Mouse (Mus musculus) intestine, embryonic 16.5 days (tissue): ENCODE results near the gene Slc4a1ap. TPM values are rescaled to one million over a fixed set of nuclear protein-coding genes. Genes with fewer than 3 reads are reported as not detected.
"Not testable (repeated sequence)": the region's sequence is repeated elsewhere in the genome, so short reads cannot be mapped to it uniquely, and the experiment has no call there.

ENCODE experiments used
- ATAC-seq: fragments of 200-750 bp; cut with Nextera tagmentation; 2 replicates; pipeline ENCODE4 v1.8.0; 2017; ENCODE audit warnings: moderate TSS enrichment, moderate library complexity
- H3K27ac ChIP-seq: fragments of 300-500 bp; sonication (generic); 2 replicates; pipeline ENCODE4 v1.5.1; 2014; ENCODE audit warnings: mild to moderate bottlenecking, low read length
- H3K27me3 ChIP-seq: fragments of 300-500 bp; sonication (generic); replicated peaks from 2 replicates; pipeline ENCODE4 v1.6.1; 2014; ENCODE audit warnings: low read length, control low read depth, mixed read lengths; ENCODE audit not compliant: control insufficient read depth, insufficient read depth
- H3K36me3 ChIP-seq: fragments of 300-500 bp; sonication (generic); 2 replicates; pipeline ENCODE4 v1.6.1; 2014; ENCODE audit warnings: low read length, control low read depth; ENCODE audit not compliant: control insufficient read depth, insufficient read depth
- H3K4me1 ChIP-seq: fragments of 300-500 bp; sonication (generic); 2 replicates; pipeline ENCODE4 v1.6.1; 2014; ENCODE audit warnings: low read length, control low read depth, mixed read lengths; ENCODE audit not compliant: control insufficient read depth, insufficient read depth
- H3K4me2 ChIP-seq: fragments of 300-500 bp; sonication (generic); 2 replicates; pipeline ENCODE4 v1.6.1; 2014; ENCODE audit warnings: low read depth, low read length, control low read depth
- H3K4me3 ChIP-seq: fragments of 300-500 bp; sonication (generic); 2 replicates; pipeline ENCODE4 v1.5.1; 2014; ENCODE audit warnings: mild to moderate bottlenecking, low read length
- H3K9ac ChIP-seq: fragments of 300-500 bp; sonication (generic); 2 replicates; pipeline ENCODE4 v1.6.1; 2014; ENCODE audit warnings: low read depth, low read length
- H3K9me3 ChIP-seq: fragments of 300-500 bp; sonication (generic); 2 replicates; pipeline ENCODE4 v1.6.1; 2016; ENCODE audit warnings: low read length, control low read depth; ENCODE audit not compliant: control insufficient read depth
- WGBS: fragments of 180-500 bp; shearing (Covaris S2); extraction: QIAGEN DNeasy Blood & Tissue Kit; methylation state at CpG from one replicate; pipeline ENCODE4 v1.1.7; 2014; 5-methylcytosine and 5-hydroxymethylcytosine counted together
- polyA plus RNA-seq: library from polyadenylated mRNA; unstranded; fragments of >200 nt; fragmentation: Nextera tagmentation; extraction: Ambion mirVana; gene quantifications from 2 replicates; pipeline ENCODE4 v1.2.1, GENCODE M21; 2015

Gene Slc4a1ap
- polyA plus RNA-seq, 1 experiment from 2014 or later: 25.0 TPM

DNA sequence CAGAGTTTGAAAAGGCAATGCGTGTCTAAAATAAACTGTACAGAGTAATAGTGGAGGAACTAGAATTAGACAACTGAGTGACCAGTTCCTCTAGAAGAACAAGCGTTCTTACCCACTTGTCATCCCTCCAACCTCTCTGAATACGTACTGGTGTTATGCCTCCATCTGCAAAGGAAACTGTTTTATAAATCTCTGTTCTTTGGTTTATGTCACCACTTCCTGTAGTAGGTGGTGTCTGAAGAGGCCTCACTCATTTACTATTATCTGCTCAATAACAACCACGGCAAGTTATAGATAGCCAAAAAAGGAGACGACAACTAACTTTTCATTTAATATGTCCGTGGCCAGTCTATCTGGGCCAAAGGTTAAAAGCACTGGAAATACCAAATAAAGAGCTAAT lies 6.2 kb upstream of the Slc4a1ap start:
- H3K27me3 ChIP-seq: no peaks in the 10 kb centered on the region
- peaks cover 4% of the 10 kb centered on the region; the same call in 1 of the 2 replicates for H3K36me3 ChIP-seq
- WGBS: 85% methylated on average over 6 of the region's 6 CpGs
- H3K9me3 ChIP-seq: no peaks in the 10 kb centered on the region
- no peak for ATAC-seq
- no peak overlapping the region for H3K9ac ChIP-seq
- H3K27ac ChIP-seq: no peak overlapping the region
- H3K4me1 ChIP-seq: no peaks in the 10 kb centered on the region; the same call in 1 of the 2 replicates
- no peak overlapping the region for H3K4me2 ChIP-seq
- no peak overlapping the region for H3K4me3 ChIP-seq

DNA sequence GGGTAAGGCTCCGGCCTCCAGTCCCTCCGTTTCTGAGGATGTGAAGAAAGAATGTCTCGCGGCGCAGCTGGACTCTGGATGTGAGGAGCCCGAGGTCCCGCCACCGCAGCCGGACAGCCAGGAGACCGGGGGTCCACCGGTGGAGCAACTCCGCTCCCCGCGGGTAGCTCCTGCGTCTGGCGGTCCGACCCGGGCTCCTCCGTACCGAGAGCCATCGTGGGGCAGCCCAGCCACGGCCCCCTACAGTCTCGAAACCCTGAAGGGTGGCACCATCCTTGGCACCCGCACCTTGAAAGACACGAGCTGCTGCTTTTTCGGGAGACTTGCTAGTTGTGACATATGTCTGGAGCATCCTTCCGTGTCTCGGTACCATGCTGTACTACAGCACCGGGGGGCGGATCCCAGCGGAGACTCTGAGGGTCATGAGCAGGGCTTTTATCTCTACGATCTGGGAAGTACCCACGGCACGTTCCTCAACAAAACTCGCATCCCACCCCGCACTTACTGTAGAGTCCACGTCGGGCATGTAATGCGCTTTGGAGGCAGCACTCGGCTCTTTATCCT lies 404 bp downstream of the Slc4a1ap start:
- H3K27ac ChIP-seq: peak overlapping the region; percentile 90
- ATAC-seq: peak; percentile 49
- H3K27me3 ChIP-seq: no peaks in the 10 kb centered on the region
- H3K4me2 ChIP-seq: peak overlapping the region; percentile 90
- no peaks in the 10 kb centered on the region for H3K9me3 ChIP-seq
- peak overlapping the region; percentile 99 for H3K4me3 ChIP-seq
- 2% methylated on average over 40 of the region's 40 CpGs for WGBS
- peaks cover 8% of the 10 kb centered on the region for H3K36me3 ChIP-seq
- H3K9ac ChIP-seq: peak overlapping the region; percentile 92
- H3K4me1 ChIP-seq: peaks cover 9% of the 10 kb centered on the region

GRCm38 (mm10) chr5:31527707-31528106 lies 912 bp downstream of the Slc4a1ap start, which contains the start of gene Supt7l:
TSS of gene Supt7l (minus strand) at chr5:31527807.
- not testable (repeated sequence) for H3K36me3 ChIP-seq, H3K27me3 ChIP-seq
- 80% methylated on average over 11 of the region's 11 CpGs for WGBS

DNA sequence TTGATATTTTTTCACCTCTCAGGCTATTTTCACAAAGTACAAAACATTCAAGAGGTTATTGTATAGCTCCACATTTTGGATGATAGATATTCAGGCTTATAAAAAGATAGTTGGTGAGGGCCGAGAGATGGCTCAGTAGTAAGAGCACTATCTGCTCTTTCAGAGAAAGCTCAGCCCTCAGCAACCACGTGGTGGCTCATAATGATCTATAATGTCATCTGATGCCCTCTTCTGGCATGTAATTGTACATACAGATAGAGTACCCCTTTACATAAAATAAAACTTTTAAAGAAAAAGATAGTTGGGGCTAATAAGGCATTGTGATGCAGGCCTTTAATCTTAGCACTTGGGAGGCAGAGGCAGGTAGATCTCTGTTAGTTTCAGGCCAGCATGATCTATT lies 1.8 kb downstream of the Slc4a1ap start:
- no peak for ATAC-seq
- Histone ChIP-seq H3K27me3 (no peaks in the 10 kb centered on the region), H3K4me2 (no peak overlapping the region), H3K4me1 (peaks cover 9% of the 10 kb centered on the region), H3K36me3 (peaks cover 5% of the 10 kb centered on the region; the same call in 1 of the 2 replicates), H3K9me3 (no peaks in the 10 kb centered on the region), H3K9ac (no peak overlapping the region), H3K4me3 (no peak overlapping the region), H3K27ac (no peak overlapping the region)
- WGBS: 46% methylated on average over 2 of the region's 2 CpGs

More at GRCm38 (mm10) chr5:31527707-31528106, 912 bp downstream of the Slc4a1ap start, which contains the start of gene Supt7l:
- peak within 1 kb of the TSS; percentile 92 for H3K9ac ChIP-seq
- H3K4me1 ChIP-seq, H3K9me3 ChIP-seq, ATAC-seq: not testable (repeated sequence)
- peak within 1 kb of the TSS; percentile 90 for H3K27ac ChIP-seq
- H3K4me3 ChIP-seq: peak within 1 kb of the TSS; percentile 99
- peak within 1 kb of the TSS; percentile 90 for H3K4me2 ChIP-seq

DNA sequence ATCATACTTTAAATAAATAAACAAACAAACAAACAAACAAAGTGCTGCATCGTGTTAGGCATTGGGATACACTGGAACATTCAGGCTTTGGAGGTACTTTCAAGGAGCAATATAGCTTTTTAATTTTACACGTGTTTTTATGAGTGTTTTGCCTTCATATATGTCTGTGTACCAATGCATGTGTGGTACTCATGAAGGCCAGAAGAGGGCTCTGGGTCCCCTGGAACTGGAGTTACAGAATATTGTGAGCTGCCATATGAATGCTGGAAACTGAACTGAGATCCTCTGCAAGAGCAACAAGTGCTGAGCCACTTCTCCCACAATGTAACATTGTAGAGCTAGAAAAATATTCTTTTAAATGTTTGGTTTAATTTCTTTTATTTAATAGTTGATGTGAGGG lies 8.4 kb downstream of the Slc4a1ap start:
- 89% methylated on average over 2 of the region's 2 CpGs for WGBS
- Histone ChIP-seq H3K4me1 (no peaks in the 10 kb centered on the region), H3K27ac (no peak overlapping the region), H3K9ac (no peak overlapping the region), H3K27me3 (no peaks in the 10 kb centered on the region), H3K4me3 (no peak overlapping the region), H3K9me3 (no peaks in the 10 kb centered on the region), H3K4me2 (no peak overlapping the region), H3K36me3 (peaks cover 10% of the 10 kb centered on the region)
- ATAC-seq: no peak

DNA sequence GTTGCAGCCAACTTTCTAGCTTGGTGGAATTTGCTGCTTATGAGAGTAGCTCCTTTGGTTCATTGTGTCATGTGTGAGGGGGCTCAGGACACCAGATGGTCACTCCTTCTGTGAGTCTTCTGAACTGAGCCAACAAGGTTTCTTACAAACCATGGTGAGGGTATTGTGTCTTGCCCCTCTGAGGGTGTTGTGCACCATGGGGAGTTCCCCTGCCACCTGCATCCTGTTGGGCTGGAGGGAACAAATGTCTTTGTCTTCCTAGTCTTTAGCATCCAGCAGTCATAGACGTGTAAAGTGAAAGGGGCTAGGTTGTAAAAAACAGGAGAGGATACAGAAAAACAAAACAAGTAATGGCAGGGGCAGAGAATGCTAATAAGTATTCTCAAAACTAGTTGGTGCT lies 32.6 kb downstream of the Slc4a1ap start:
- Histone ChIP-seq H3K27me3 (no peaks in the 10 kb centered on the region), H3K4me2 (no peak overlapping the region), H3K4me3 (no peak overlapping the region), H3K27ac (no peak overlapping the region), H3K4me1 (peaks cover 6% of the 10 kb centered on the region; the same call in 1 of the 2 replicates), H3K9ac (no peak overlapping the region), H3K9me3 (no peaks in the 10 kb centered on the region), H3K36me3 (0 out of 2 replicates have a peak, but pooled peaks cover 5% of the 10 kb centered on the region)
- whole genome bisulfite sequencing: 60% methylated on average over 1 of the region's 1 CpGs
- ATAC-seq: no peak

DNA sequence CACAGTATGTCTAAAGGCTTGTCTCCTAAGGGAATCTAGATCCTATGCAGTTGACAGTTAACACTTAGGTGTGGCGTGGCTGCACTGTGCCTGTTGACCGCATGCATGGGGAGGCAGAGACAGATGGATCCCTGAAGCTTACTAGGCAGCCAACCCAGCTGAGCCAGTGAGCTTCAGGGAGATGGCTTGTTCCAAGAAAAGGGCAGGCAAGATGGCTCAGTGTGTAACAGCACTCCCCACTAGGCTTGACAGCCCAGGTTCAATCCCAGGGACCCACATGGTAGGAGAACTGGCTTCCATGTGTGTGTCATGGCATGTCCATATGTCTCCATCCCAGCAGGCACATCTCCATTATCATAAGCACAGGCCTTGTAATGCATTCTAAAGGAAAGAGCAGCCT lies 33.6 kb downstream of the Slc4a1ap start:
- Histone ChIP-seq H3K4me1 (peaks cover 6% of the 10 kb centered on the region; the same call in 1 of the 2 replicates), H3K9me3 (no peaks in the 10 kb centered on the region), H3K4me2 (no peak overlapping the region), H3K36me3 (0 out of 2 replicates have a peak, but pooled peaks cover 5% of the 10 kb centered on the region), H3K4me3 (no peak overlapping the region), H3K27me3 (no peaks in the 10 kb centered on the region), H3K27ac (no peak overlapping the region), H3K9ac (no peak overlapping the region)
- WGBS: 96% methylated on average over 2 of the region's 2 CpGs
- ATAC-seq: no peak

DNA sequence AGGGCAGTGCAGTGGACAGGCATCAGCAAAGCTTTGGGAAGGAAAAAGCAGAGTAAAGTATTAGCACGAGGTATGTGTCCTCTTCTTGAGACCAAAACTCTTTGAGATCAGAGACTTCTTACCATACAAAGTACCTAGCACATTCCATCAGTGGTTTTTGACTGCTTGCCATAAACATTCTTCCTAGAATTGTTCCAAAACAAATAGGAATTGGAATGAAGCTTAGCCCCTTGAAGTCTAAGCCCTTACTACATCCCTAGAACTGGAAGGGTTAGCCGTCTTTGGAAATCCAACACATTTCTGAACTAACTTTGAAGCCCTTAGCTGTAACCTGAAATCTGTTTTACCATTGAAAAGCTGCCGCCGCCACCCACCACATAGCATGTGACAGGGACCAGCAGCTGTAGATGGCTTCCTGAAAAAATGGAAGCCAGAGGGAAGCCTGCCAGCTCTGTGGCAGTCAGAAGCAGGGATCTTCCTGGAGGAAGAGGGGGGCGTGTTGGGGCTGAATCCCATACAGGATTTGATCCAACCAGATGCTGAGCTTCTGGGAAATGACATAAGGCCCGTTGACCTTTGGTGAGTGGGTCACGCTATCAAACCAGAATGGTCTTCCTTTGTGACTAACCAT lies 35.4 kb downstream of the Slc4a1ap start:
- no peak for ATAC-seq
- Histone ChIP-seq H3K27ac (peak overlapping the region; percentile 2; the same call in 1 of the 2 replicates), H3K4me1 (peaks cover 6% of the 10 kb centered on the region; the same call in 1 of the 2 replicates), H3K36me3 (no peaks in the 10 kb centered on the region), H3K27me3 (no peaks in the 10 kb centered on the region), H3K4me2 (no peak overlapping the region), H3K9me3 (no peaks in the 10 kb centered on the region), H3K9ac (no peak overlapping the region), H3K4me3 (no peak overlapping the region)
- WGBS: 79% methylated on average over 7 of the region's 7 CpGs

GRCm38 (mm10) chr5:31563496-31563895 lies 36.7 kb downstream of the Slc4a1ap start:
- Histone ChIP-seq H3K9me3 (no peaks in the 10 kb centered on the region), H3K9ac (peak overlapping the region; percentile 32; the same call in 1 of the 2 replicates), H3K4me2 (no peak overlapping the region), H3K4me3 (no peak overlapping the region), H3K27ac (no peak overlapping the region), H3K27me3 (no peaks in the 10 kb centered on the region), H3K36me3 (no peaks in the 10 kb centered on the region), H3K4me1 (peaks cover 6% of the 10 kb centered on the region; the same call in 1 of the 2 replicates)
- 0 out of 2 replicates have a peak, but pooled peaks have one; percentile 42 for ATAC-seq
- 8% methylated on average over 6 of the region's 6 CpGs for WGBS
